Mouse (Mus musculus) kidney, postnatal 36 days (tissue): Measurements from ENCODE around the gene Kiss1r.
"Not testable (repeated sequence)": the region's sequence is repeated elsewhere in the genome, so short reads cannot be mapped to it uniquely, and the experiment has no call there.

ENCODE experiments used
- DNase-seq, 2 experiments: peaks; one replicate each; pipeline ENCODE4 v3.0.0; 2021 to 2022; ENCODE audit warnings: mixed read lengths in 2 of 2

Kiss1r gene

GRCm38 (mm10) chr10:79940749-79941148 is 24.0 kb downstream of the Kiss1r start:
- peak in 1 of 2 experiments; percentile 28 for DNase-seq

- DNase-seq, result no peak
Observed at GRCm38 (mm10) chr10:79942988-79943387, 26.2 kb downstream of the Kiss1r start.

- peak in 1 of 2 experiments; percentile 49 for DNase-seq
Observed at GRCm38 (mm10) chr10:79943471-79943901, 26.7 kb downstream of the Kiss1r start.

GRCm38 (mm10) chr10:79945507-79946234 is 28.9 kb downstream of the Kiss1r start:
- DNase-seq, result peak; percentile 75 to 76

- DNase-seq, result no peak
Observed at GRCm38 (mm10) chr10:79946752-79947322, 30.1 kb downstream of the Kiss1r start.

- no peak for DNase-seq
Observed at GRCm38 (mm10) chr10:79947502-79947901, 30.7 kb downstream of the Kiss1r start.

- peak in 1 of 2 experiments; percentile 51 for DNase-seq
Observed at GRCm38 (mm10) chr10:79949873-79950272, 33.1 kb downstream of the Kiss1r start.

- DNase-seq, result no peak
Observed at GRCm38 (mm10) chr10:79950661-79951060, 33.9 kb downstream of the Kiss1r start.

- DNase-seq, result peak; percentile 54 to 85
Observed at GRCm38 (mm10) chr10:79953946-79954345, 37.2 kb downstream of the Kiss1r start.

GRCm38 (mm10) chr10:79955691-79956090 is 38.9 kb downstream of the Kiss1r start:
- no peak for DNase-seq

- DNase-seq, result no peak
Observed at GRCm38 (mm10) chr10:79956643-79957154, 39.9 kb downstream of the Kiss1r start.

GRCm38 (mm10) chr10:79958140-79958816 is 41.5 kb downstream of the Kiss1r start:
- peak; percentile 90 to 94 for DNase-seq

GRCm38 (mm10) chr10:79959412-79959811 is 42.6 kb downstream of the Kiss1r start:
- DNase-seq, result not testable (repeated sequence)

GRCm38 (mm10) chr10:79959847-79960601 is 43.3 kb downstream of the Kiss1r start, which contains the start of gene Wdr18:
TSS of gene Wdr18 (plus strand) at chr10:79960152.
- DNase-seq, result peak; percentile 99

GRCm38 (mm10) chr10:79960671-79961294 is 44.0 kb downstream of the Kiss1r start:
- no peak for DNase-seq

- no peak for DNase-seq
Observed at GRCm38 (mm10) chr10:79964727-79965126, 48.0 kb downstream of the Kiss1r start.

- DNase-seq, result no peak
Observed at GRCm38 (mm10) chr10:79965325-79965724, 48.6 kb downstream of the Kiss1r start.

- DNase-seq, result peak; percentile 89 to 94
Observed at GRCm38 (mm10) chr10:79966886-79967400, 50.2 kb downstream of the Kiss1r start.

- DNase-seq, result no peak
Observed at GRCm38 (mm10) chr10:79968181-79968580, 51.4 kb downstream of the Kiss1r start.

GRCm38 (mm10) chr10:79969124-79969568 is 52.4 kb downstream of the Kiss1r start:
- DNase-seq, result peak; percentile 63 to 83

GRCm38 (mm10) chr10:79970415-79971182 is 53.8 kb downstream of the Kiss1r start, which contains the start of gene Grin3b:
TSS of gene Grin3b (plus strand) at chr10:79970715.
- peak in 1 of 2 experiments; percentile 48 for DNase-seq
